11 mouse cellular contexts compared by ENCODE assay signal in genomic region chr9:119031772-119032171, GRCm38 (mm10). TPM values are rescaled to one million over a fixed set of nuclear protein-coding genes. Genes with fewer than 3 reads are reported as not detected.
DNase-seq lines count a peak whose midpoint lies in the region; ATAC-seq and TF ChIP-seq lines count a peak whose summit lies in the region.
"Had no signal": no experiment of that assay in that cellular context is flagged by ENCODE, and none has a peak within 500 bp of the region (broad histone marks: within the 10 kb centered on the region; RNA-seq: fewer than 3 reads in every experiment).

No protein-coding gene starts in this region.

- 40% methylated on average over 14 of the region's 14 CpGs for WGBS in lung, adult 2 months
- 82% methylated on average over 14 of the region's 14 CpGs for WGBS in kidney, embryonic 14.5 days
- WGBS in neural tube, embryonic 15.5 days = 78% methylated on average over 14 of the region's 14 CpGs
- WGBS in liver, embryonic 12.5 days (ENCODE audit: insufficient replicate concordance) = 85% methylated on average over 14 of the region's 14 CpGs

- no peak overlapping the region for H3K4me2 ChIP-seq in kidney, embryonic 14.5 days (replicated peaks; ENCODE audit: low read depth, low read length)
- no peak overlapping the region for H3K4me2 ChIP-seq in neural tube, embryonic 15.5 days
- H3K4me2 ChIP-seq in liver, embryonic 12.5 days = no peak overlapping the region

- TF ChIP-seq POLR2A in lung, adult 2 months (IDR thresholded peaks at IDR 0.05; ENCODE audit: borderline replicate concordance, extremely low read depth, low read depth, low read length) = no peak; the same call in 1 of the 2 replicates

- H3K4me1 ChIP-seq in lung, adult 2 months (ENCODE audit: control insufficient read depth, insufficient read depth, low read length) = peaks cover 12% of the 10 kb centered on the region
- peaks cover 26% of the 10 kb centered on the region for H3K4me1 ChIP-seq in kidney, embryonic 14.5 days (ENCODE audit: control insufficient read depth, insufficient read depth, low read length)
- peaks cover 54% of the 10 kb centered on the region for H3K4me1 ChIP-seq in neural tube, embryonic 15.5 days
- H3K4me1 ChIP-seq in liver, embryonic 12.5 days = no peaks in the 10 kb centered on the region

- no peaks in the 10 kb centered on the region for H3K9me3 ChIP-seq in kidney, embryonic 14.5 days (ENCODE audit: control insufficient read depth, low read length)
- H3K9me3 ChIP-seq in neural tube, embryonic 15.5 days (replicated peaks) = no peaks in the 10 kb centered on the region
- no peaks in the 10 kb centered on the region for H3K9me3 ChIP-seq in liver, embryonic 12.5 days (replicated peaks)
- H3K9me3 ChIP-seq: megakaryocyte, embryonic 14.5 days had no signal

- no peak overlapping the region for H3K4me3 ChIP-seq in lung, adult 2 months (replicated peaks; ENCODE audit: extremely low read depth, low read depth, low read length)
- H3K4me3 ChIP-seq in kidney, embryonic 14.5 days (ENCODE audit: low read length) = no peak overlapping the region
- H3K4me3 ChIP-seq in neural tube, embryonic 15.5 days (replicated peaks) = no peak overlapping the region
- no peak overlapping the region for H3K4me3 ChIP-seq in liver, embryonic 12.5 days
- H3K4me3 ChIP-seq: erythroblast, embryonic 14.5 days; megakaryocyte, embryonic 14.5 days had no signal

- peaks cover 39% of the 10 kb centered on the region for H3K36me3 ChIP-seq in kidney, embryonic 14.5 days (ENCODE audit: control insufficient read depth, insufficient read depth, low read length)
- H3K36me3 ChIP-seq in neural tube, embryonic 15.5 days = peaks cover 5% of the 10 kb centered on the region
- H3K36me3 ChIP-seq in liver, embryonic 12.5 days = peaks cover 30% of the 10 kb centered on the region

- H3K27me3 ChIP-seq in kidney, embryonic 14.5 days (ENCODE audit: control insufficient read depth, insufficient read depth, low read length) = no peaks in the 10 kb centered on the region
- H3K27me3 ChIP-seq in neural tube, embryonic 15.5 days (replicated peaks) = no peaks in the 10 kb centered on the region
- H3K27me3 ChIP-seq in liver, embryonic 12.5 days (replicated peaks) = no peaks in the 10 kb centered on the region
- H3K27me3 ChIP-seq: megakaryocyte, embryonic 14.5 days had no signal

- TF ChIP-seq CTCF in lung, adult 2 months (IDR thresholded peaks at IDR 0.05; ENCODE audit: insufficient read depth, low read length) = no peak

- no peak for ATAC-seq in kidney, embryonic 14.5 days (ENCODE audit: low FRiP score, low TSS enrichment)
- no peak for ATAC-seq in neural tube, embryonic 15.5 days (ENCODE audit: low FRiP score)
- ATAC-seq in liver, embryonic 12.5 days = no peak

- H3K9ac ChIP-seq in kidney, embryonic 14.5 days (ENCODE audit: low read depth, low read length) = 0 out of 2 replicates have a peak overlapping the region, but pooled peaks have one; percentile 7
- H3K9ac ChIP-seq in neural tube, embryonic 15.5 days (replicated peaks) = no peak overlapping the region
- no peak overlapping the region for H3K9ac ChIP-seq in liver, embryonic 12.5 days

- DNase-seq in lung, adult 18-20 months = peak; percentile 66 to 69
- no peak for DNase-seq in lung, adult 2 months
- DNase-seq in gastrocnemius, postnatal 10 days = peak; percentile 70
- no peak for DNase-seq in B cell, adult 2 months
- DNase-seq in embryo, embryonic 9.5 days (ENCODE audit: extremely low spot score) = no peak
- DNase-seq: thymus, adult 2 months had no signal

- peak overlapping the region; percentile 18; the same call in 1 of the 2 replicates for H3K27ac ChIP-seq in kidney, embryonic 14.5 days (ENCODE audit: low read depth, low read length)
- peak overlapping the region; percentile 82 for H3K27ac ChIP-seq in neural tube, embryonic 15.5 days (replicated peaks)
- no peak overlapping the region for H3K27ac ChIP-seq in liver, embryonic 12.5 days

RNA-seq across cellular contexts. Expression of gene Vill, which starts 20.8 kb away (rescaled TPM):
- 15.4 and 20.2 TPM in 2 replicates for polyA plus RNA-seq in lung, adult 2 months (2012; rRNA removed)
- total RNA-seq in gastrocnemius, postnatal 10 days (2021) = under 1 TPM; 0.52 to 0.81 TPM
- 26.6 and 40.4 TPM in 2 replicates for polyA plus RNA-seq in kidney, embryonic 14.5 days (2014; fragmentation: Nextera tagmentation; extraction: Ambion mirVana)
- polyA plus RNA-seq in neural tube, embryonic 15.5 days (2015; fragmentation: Nextera tagmentation; extraction: Ambion mirVana) = 5.3 and 7.3 TPM in 2 replicates
- polyA plus RNA-seq in liver, embryonic 12.5 days (2016; fragmentation: Nextera tagmentation; extraction: Ambion mirVana) = 12.1 and 12.7 TPM in 2 replicates
- polyA plus RNA-seq: erythroblast, embryonic 14.5 days had no signal

Comparison
In these comparisons a context has a peak if more than half of its experiments do, and no peak if none do; other contexts are left out.
1. DNase-seq: peak in lung, adult 18-20 months (2 of 2) and gastrocnemius, postnatal 10 days (single experiment); none in lung, adult 2 months (single experiment), B cell, adult 2 months (0 of 2) and embryo, embryonic 9.5 days (single experiment).